Mouse (Mus musculus) liver, postnatal 0 days (tissue): ENCODE measurements around the gene Gm9970. TPM values are rescaled to one million over a fixed set of nuclear protein-coding genes. Genes with fewer than 3 reads are reported as not detected.
A peak's percentile ranks its signal among the peaks of the same experiment; 100 is the strongest.

Source experiments
- ATAC-seq: fragments of 200-750 bp; cut with Nextera tagmentation; 2 replicates; pipeline ENCODE4 v1.8.0; 2017; ENCODE audit warnings: mild to moderate bottlenecking, moderate library complexity
- DNase-seq: peaks from one replicate; pipeline ENCODE4 v3.0.0-alpha.2; 2016
- H3K27ac ChIP-seq: fragments of 300-500 bp; sonication (generic); 2 replicates; pipeline ENCODE4 v1.5.1; 2014; ENCODE audit warnings: antibody characterized with exemption, moderate library complexity, mild to moderate bottlenecking, low read depth
- H3K27me3 ChIP-seq: fragments of 300-500 bp; sonication (generic); 2 replicates; pipeline ENCODE4 v1.6.1; 2014; ENCODE audit warnings: low read length, control low read depth, mixed read lengths; ENCODE audit not compliant: insufficient read depth
- H3K36me3 ChIP-seq: fragments of 300-500 bp; sonication (generic); replicated peaks from 2 replicates; pipeline ENCODE4 v1.6.1; 2014; ENCODE audit warnings: mild to moderate bottlenecking, control low read depth, low read length, moderate library complexity, mixed read lengths; ENCODE audit not compliant: insufficient read depth
- H3K4me1 ChIP-seq: fragments of 300-500 bp; sonication (generic); 2 replicates; pipeline ENCODE4 v1.6.1; 2014; ENCODE audit warnings: antibody characterized with exemption, mild to moderate bottlenecking, control low read depth; ENCODE audit not compliant: insufficient read depth
- H3K4me2 ChIP-seq: fragments of 300-500 bp; sonication (generic); 2 replicates; pipeline ENCODE4 v1.6.1; 2014; ENCODE audit warnings: low read depth, mild to moderate bottlenecking, low read length, moderate library complexity, mixed read lengths
- H3K4me3 ChIP-seq: fragments of 300-500 bp; sonication (generic); 2 replicates; pipeline ENCODE4 v1.5.1; 2014; ENCODE audit warnings: low read depth, low read length
- H3K9ac ChIP-seq: fragments of 300-500 bp; sonication (generic); replicated peaks from 2 replicates; pipeline ENCODE4 v1.6.1; 2014; ENCODE audit warnings: mild to moderate bottlenecking, moderate library complexity
- H3K9me3 ChIP-seq: fragments of 300-500 bp; sonication (generic); 2 replicates; pipeline ENCODE4 v1.6.1; 2016; ENCODE audit warnings: mild to moderate bottlenecking, control low read depth, low read length, mixed read lengths
- CTCF ChIP-seq: sonication (generic); IDR thresholded peaks from 2 replicates; pipeline ENCODE4 v1.5.1; 2016; ENCODE audit warnings: antibody characterized with exemption, low read depth
- EP300 ChIP-seq: IDR thresholded peaks from 2 replicates; pipeline ENCODE4 v1.6.1; 2016; ENCODE audit warnings: antibody characterized with exemption, low read depth, mild to moderate bottlenecking
- WGBS: fragments of 180-500 bp; shearing (Covaris S2); extraction: QIAGEN DNeasy Blood & Tissue Kit; methylation state at CpG from one replicate; pipeline ENCODE4 v1.1.7; 2014; ENCODE audit not compliant: insufficient replicate concordance; 5-methylcytosine and 5-hydroxymethylcytosine counted together
- polyA plus RNA-seq: library from polyadenylated mRNA; unstranded; fragments of >200 nt; fragmentation: Nextera tagmentation; extraction: Ambion mirVana; gene quantifications from 2 replicates; pipeline ENCODE4 v1.2.1, GENCODE M21; 2015

The Gm9970 gene
- polyA plus RNA-seq, 1 experiment from 2014 or later: 0.28 TPM

DNA sequence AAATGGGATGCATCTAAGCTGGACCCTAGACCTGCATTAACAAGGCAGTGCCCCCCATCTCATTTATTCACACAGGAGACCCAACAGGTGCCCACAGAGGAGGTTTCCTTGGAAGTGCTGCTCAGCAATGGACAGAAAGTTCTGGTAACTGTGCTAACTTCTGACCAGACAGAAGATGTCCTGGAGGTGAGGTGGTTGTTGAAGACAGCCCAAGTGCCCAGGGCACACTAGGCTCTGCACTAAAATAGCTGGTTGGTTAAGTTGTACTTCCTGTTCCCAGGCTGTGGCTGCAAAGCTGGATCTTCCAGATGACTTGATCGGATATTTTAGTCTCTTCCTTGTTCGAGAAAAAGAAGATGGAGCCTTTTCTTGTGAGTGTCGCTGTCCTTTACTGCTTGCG is 45.4 kb downstream of the Gm9970 start:
- Histone ChIP-seq H3K9ac (no peak overlapping the region), H3K4me1 (peaks cover 19% of the 10 kb centered on the region), H3K4me3 (no peak overlapping the region), H3K36me3 (peaks cover 63% of the 10 kb centered on the region), H3K27ac (no peak overlapping the region), H3K9me3 (peaks cover 3% of the 10 kb centered on the region; the same call in 1 of the 2 replicates), H3K4me2 (no peak overlapping the region), H3K27me3 (no peaks in the 10 kb centered on the region)
- 75% methylated on average over 4 of the region's 4 CpGs for WGBS
- DNase-seq: no peak
- ATAC-seq: no peak
- TF ChIP-seq CTCF (no peak), EP300 (no peak)

DNA sequence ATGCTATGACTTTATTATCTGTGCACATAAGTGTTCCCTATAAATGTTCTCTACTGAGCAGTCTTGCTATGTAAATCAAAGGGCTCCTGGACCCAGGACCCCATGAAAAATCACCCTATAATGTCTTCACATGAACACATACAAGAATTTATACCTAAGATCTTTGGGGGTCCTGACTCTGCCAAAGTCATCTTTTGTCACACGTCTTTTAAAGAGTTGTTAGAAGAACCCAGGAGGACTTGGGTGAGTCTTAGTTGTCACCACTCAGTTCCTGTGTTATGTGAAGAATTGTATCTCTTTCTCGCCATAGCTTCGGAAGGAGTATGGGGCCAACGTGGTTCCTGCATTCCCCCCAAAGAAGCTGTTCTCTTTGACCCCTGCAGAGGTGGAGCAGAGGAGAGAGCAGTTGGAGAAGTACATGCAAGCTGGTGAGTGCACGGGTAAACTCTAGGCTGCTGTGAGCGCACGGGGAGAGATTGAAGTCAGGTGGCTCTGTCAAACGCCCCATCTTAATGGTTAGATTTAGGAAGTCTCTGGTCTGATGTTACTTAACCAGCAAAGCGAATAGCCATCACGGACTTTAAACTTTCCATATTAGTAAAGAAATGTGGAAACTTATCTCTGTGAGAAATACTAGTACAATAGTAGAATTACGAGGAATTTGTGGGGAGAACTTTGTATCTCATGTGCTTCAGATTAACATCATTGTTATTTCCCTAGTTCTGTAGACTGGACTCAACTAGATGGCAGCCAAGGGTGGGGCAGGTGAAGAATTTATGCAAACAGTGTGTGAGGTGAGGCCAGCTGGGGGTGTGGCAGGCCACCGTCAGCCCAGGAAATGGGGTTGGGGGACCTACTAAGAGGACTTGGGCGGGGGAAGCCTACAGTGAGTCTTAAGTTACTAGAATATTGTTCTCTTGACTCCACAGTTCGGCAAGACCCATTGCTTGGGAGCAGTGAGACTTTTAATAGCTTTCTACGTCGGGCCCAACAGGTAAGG is 46.2 kb downstream of the Gm9970 start:
- Histone ChIP-seq H3K9ac (peak overlapping the region; percentile 89), H3K36me3 (peaks cover 65% of the 10 kb centered on the region), H3K4me1 (peaks cover 17% of the 10 kb centered on the region), H3K4me2 (peak overlapping the region; percentile 86), H3K4me3 (peak overlapping the region; percentile 74), H3K27me3 (no peaks in the 10 kb centered on the region), H3K27ac (peak overlapping the region; percentile 94; the same call in 1 of the 2 replicates), H3K9me3 (no peaks in the 10 kb centered on the region)
- no peak for TF ChIP-seq EP300
- no peak for TF ChIP-seq CTCF
- DNase-seq (no peak), ATAC-seq (no peak)
- WGBS: 89% methylated on average over 16 of the region's 16 CpGs

DNA sequence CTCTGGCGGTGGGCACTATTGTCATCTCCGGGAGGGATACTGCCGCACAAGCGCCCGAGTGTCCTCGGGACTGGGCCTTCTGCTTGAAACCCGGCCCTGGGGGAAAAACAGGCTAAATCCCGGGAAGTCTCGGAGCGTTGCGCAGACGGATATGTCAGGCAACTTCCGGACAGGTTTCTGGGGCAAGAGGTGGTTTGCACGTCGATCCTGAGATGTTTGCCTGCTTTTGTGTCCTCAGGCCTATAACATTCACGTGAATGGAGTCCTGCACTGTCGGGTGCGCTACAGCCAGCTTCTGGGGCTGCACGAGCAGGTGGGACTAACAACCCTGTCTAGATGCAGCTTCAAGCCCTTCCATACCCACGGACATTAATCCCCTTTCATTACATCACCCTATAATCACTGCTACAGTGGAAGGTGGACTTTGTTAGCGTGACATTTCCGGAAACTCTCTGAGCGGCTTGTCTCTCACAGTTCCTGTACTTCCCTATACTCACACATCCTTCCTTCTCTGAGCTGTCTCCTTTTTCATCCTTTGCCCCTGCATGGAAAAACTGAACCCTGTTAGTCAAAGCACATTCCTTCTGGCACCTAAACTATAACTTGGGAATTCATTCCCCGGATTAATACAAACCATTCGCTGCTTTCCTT is 47.3 kb downstream of the Gm9970 start:
- peak overlapping the region; percentile 86 for H3K4me2 ChIP-seq
- H3K4me1 ChIP-seq: peaks cover 17% of the 10 kb centered on the region
- peak overlapping the region; percentile 89 for H3K9ac ChIP-seq
- no peaks in the 10 kb centered on the region for H3K9me3 ChIP-seq
- TF ChIP-seq EP300 (no peak), CTCF (no peak)
- H3K27ac ChIP-seq: peak overlapping the region; percentile 94
- peaks cover 60% of the 10 kb centered on the region for H3K36me3 ChIP-seq
- H3K4me3 ChIP-seq: peak overlapping the region; percentile 74
- 7% methylated on average over 25 of the region's 25 CpGs for WGBS
- no peak for DNase-seq
- ATAC-seq: peak; percentile 1; the same call in 1 of the 2 replicates
- H3K27me3 ChIP-seq: no peaks in the 10 kb centered on the region

DNA sequence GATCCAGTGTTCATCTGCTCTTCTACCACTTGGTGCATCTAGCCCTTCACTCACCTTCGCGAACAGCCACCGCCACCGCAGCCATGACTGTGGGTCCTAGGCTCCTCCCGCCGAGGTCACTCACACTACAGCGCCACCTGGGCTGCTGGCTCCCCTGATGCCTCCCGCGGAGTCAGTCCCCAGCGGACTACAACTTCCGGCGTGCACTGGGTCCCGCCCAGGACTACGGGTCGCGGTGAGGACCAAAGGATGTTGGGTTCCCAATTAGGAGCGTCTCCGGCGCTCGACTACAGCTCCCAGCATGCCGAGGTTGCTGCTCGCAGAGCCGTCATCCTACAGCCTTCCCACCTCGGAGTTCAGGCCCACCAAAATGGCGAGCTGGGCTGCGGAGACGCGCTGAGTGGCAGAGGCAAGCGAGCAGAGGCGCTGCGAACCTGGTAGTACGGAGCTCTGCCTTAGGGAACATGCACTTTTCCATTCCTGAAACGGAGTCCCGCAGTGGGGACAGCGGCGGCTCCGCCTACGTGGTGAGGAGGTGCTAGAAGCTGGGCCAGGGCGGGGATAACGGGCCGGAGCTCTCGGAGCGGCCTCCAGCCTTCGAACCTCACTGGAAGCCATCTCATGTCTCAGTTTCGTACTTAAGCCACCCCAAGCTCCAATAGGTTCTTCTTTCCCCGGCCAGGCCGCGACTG is 47.9 kb downstream of the Gm9970 start, which contains the start of the genes Snx17 and Eif2b4:
Gene Snx17, plus strand, starts transcription at position 289 of the 692 bp plus-strand sequence.
Gene Eif2b4, minus strand, starts transcription at position 492 of the 692 bp plus-strand sequence.
- WGBS: under 1% methylated on average over 48 of the region's 48 CpGs
- peaks cover 17% of the 10 kb centered on the region for H3K4me1 ChIP-seq
- peak within 1 kb of the TSS; percentile 89 for H3K9ac ChIP-seq
- H3K27me3 ChIP-seq: no peaks in the 10 kb centered on the region
- DNase-seq (peak; percentile 100), ATAC-seq (peak; percentile 95)
- H3K9me3 ChIP-seq: no peaks in the 10 kb centered on the region
- H3K4me2 ChIP-seq: peak within 1 kb of the TSS; percentile 86
- H3K4me3 ChIP-seq: peak within 1 kb of the TSS; percentile 74
- H3K36me3 ChIP-seq: peaks cover 56% of the 10 kb centered on the region
- peak; percentile 40; the same call in 1 of the 2 replicates for TF ChIP-seq EP300
- peak; percentile 93 for TF ChIP-seq CTCF
- H3K27ac ChIP-seq: peak within 1 kb of the TSS; percentile 94

DNA sequence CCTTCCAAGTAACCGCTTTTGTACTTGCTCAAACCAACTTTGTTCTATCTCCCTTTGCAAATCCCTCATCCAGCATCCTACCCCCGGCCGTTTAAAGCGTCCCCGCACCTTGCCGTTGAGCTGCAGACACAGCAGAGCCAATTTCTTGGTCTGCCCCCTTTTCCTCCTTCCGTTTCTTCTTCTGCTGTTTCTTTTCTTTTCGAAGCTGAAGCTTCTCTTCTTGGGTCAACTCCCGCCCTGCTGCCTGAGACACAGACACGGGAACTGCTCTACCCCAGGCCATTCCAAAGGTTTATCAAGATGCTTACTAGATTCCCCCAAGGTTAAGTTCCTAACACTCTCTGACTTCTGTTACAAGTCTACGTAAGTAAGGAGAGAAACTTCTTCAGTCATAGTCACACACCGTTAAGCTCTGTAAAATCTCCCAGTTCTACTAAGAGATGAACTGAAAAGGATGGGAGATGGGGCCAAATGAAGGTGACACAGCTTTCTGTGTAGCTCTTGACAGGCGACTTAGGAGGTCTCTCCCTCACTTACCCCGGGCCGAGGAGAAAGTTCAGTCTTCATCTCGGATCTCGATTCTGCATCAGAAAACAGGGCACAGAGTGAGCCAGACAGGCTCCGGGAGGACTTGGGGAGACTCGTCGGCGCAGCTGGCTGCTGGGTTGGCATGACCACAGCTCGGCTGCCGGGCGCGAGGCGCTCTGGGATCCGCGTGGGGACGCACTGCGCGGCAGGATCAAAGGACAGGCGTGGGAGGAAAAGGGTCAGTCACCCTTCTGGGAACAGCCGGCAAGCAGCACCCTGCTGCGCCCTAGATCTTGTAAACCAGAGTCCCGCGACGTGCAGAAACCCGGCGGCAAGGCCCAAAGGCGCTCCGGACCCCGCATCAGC is 48.7 kb downstream of the Gm9970 start:
- DNase-seq (peak; percentile 90), ATAC-seq (peak; percentile 77)
- peaks cover 56% of the 10 kb centered on the region for H3K36me3 ChIP-seq
- 9% methylated on average over 42 of the region's 42 CpGs for WGBS
- peak overlapping the region; percentile 94 for H3K27ac ChIP-seq
- H3K4me2 ChIP-seq: peak overlapping the region; percentile 86
- peaks cover 17% of the 10 kb centered on the region for H3K4me1 ChIP-seq
- no peaks in the 10 kb centered on the region for H3K9me3 ChIP-seq
- no peaks in the 10 kb centered on the region for H3K27me3 ChIP-seq
- H3K4me3 ChIP-seq: peak overlapping the region; percentile 74
- peak overlapping the region; percentile 89 for H3K9ac ChIP-seq
- no peak for TF ChIP-seq CTCF
- TF ChIP-seq EP300: no peak

Other genes starting within 250 kb of the Gm9970 start
- gene Atraid, start 192.9 kb downstream of the Gm9970 start, polyA plus RNA-seq: 162 and 169 TPM in 2 replicates
- gene Slc5a6, start 192.3 kb downstream of the Gm9970 start, polyA plus RNA-seq: 3.1 and 3.7 TPM in 2 replicates
- gene Cad, start 186.5 kb downstream of the Gm9970 start, polyA plus RNA-seq: 3.1 and 4.2 TPM in 2 replicates
- not detected in 2 replicates for gene Dnajc5g, start 134.9 kb downstream of the Gm9970 start, polyA plus RNA-seq
- gene Slc30a3, start 133.0 kb downstream of the Gm9970 start, polyA plus RNA-seq: 0.24 and 0.72 TPM in 2 replicates
- 0.12 and 0.86 TPM in 2 replicates for gene Trim54, start 124.5 kb downstream of the Gm9970 start, polyA plus RNA-seq
- gene Ucn, start 102.4 kb downstream of the Gm9970 start, polyA plus RNA-seq: not detected in 2 replicates
- 16.5 and 17.6 TPM in 2 replicates for gene Mpv17, start 87.0 kb downstream of the Gm9970 start, polyA plus RNA-seq
- gene Gm29609, start 61.3 kb downstream of the Gm9970 start, polyA plus RNA-seq: 0.21 and 0.59 TPM in 2 replicates
- 15.0 and 16.8 TPM in 2 replicates for gene Gtf3c2, start 61.1 kb downstream of the Gm9970 start, polyA plus RNA-seq
- gene Snx17, start 48.0 kb downstream of the Gm9970 start, polyA plus RNA-seq: 29.4 and 29.9 TPM in 2 replicates
- 35.5 and 36.8 TPM in 2 replicates for gene Eif2b4, start 47.8 kb downstream of the Gm9970 start, polyA plus RNA-seq
- 2.9 TPM in 2 replicates for gene Zfp513, start 38.9 kb downstream of the Gm9970 start, polyA plus RNA-seq
- gene Ppm1g, start 20.5 kb downstream of the Gm9970 start, polyA plus RNA-seq: 49.4 and 56.9 TPM in 2 replicates
- gene Nrbp1, start 368 bp downstream of the Gm9970 start, polyA plus RNA-seq: 42.9 and 43.0 TPM in 2 replicates
- gene Krtcap3, start 10.5 kb upstream of the Gm9970 start, polyA plus RNA-seq: 6.5 and 7.5 TPM in 2 replicates
- 2.3 and 2.7 TPM in 2 replicates for gene Ift172, start 49.9 kb upstream of the Gm9970 start, polyA plus RNA-seq
- gene Fndc4, start 54.8 kb upstream of the Gm9970 start, polyA plus RNA-seq: 4.4 and 5.4 TPM in 2 replicates
- 53.7 and 63.1 TPM in 2 replicates for gene Gckr, start 56.2 kb upstream of the Gm9970 start, polyA plus RNA-seq
- 6.3 and 7.6 TPM in 2 replicates for gene Zfp512, start 211.2 kb upstream of the Gm9970 start, polyA plus RNA-seq
- not detected in 2 replicates for gene 4930548H24Rik, start 244.5 kb upstream of the Gm9970 start, polyA plus RNA-seq